Mouse (Mus musculus): ENCODE results near the gene Cuta. TPM values are rescaled to one million over a fixed set of nuclear protein-coding genes. Genes with fewer than 3 reads are reported as not detected.

The Cuta gene
- polyA plus RNA-seq, 1 experiment = 145 TPM

DNA sequence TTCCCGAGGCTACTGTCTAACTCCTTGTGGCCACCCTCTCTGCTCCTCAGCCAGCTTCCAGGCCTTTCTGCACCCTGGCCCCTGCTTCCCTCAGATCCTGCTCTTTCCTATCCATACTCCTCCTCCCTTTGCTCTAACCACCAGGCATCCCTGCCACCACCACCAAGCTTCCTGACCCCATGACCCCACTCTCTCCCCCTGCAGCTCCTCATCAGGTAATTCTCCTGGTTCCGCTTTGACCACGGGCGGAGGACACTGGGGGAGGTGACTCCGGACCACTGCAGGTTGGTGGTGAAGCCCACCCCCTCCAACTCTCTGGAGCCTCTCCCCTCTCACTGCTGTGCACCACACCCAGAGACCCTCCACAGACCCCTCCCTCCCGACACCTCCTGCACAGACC lies 28.1 kb upstream of the Cuta start:
- TF ChIP-seq CTCF (conservative IDR thresholded peaks at IDR 0.05; ENCODE audit: insufficient read depth, insufficient read length, low read depth, low read length) (no peak), POLR2A (IDR thresholded peaks at IDR 0.05; ENCODE audit: low read depth, low read length) (no peak)
- H3K36me3 ChIP-seq (ENCODE audit: control insufficient read depth, insufficient read depth, low read length) = no peaks in the 10 kb centered on the region
- no peak overlapping the region for H3K27ac ChIP-seq (ENCODE audit: insufficient read depth, low read depth, low read length)
- no peak for DNase-seq
- no peaks in the 10 kb centered on the region for H3K27me3 ChIP-seq (replicated peaks; ENCODE audit: control insufficient read depth, insufficient read depth, low read length)
- no peaks in the 10 kb centered on the region for H3K4me1 ChIP-seq (ENCODE audit: control insufficient read depth, insufficient read depth, low read length)
- WGBS = 89% methylated on average over 6 of the region's 6 CpGs
- no peak overlapping the region for H3K4me3 ChIP-seq (ENCODE audit: insufficient read depth, low read depth, low read length)

- 89% methylated on average over 11 of the region's 11 CpGs for WGBS
- TF ChIP-seq POLR2A (IDR thresholded peaks at IDR 0.05; ENCODE audit: low read depth, low read length) = no peak
- TF ChIP-seq CTCF (conservative IDR thresholded peaks at IDR 0.05; ENCODE audit: insufficient read depth, insufficient read length, low read depth, low read length) = no peak
- H3K4me3 ChIP-seq (ENCODE audit: insufficient read depth, low read depth, low read length) = no peak overlapping the region
- H3K4me1 ChIP-seq (ENCODE audit: control insufficient read depth, insufficient read depth, low read length) = no peaks in the 10 kb centered on the region
- H3K36me3 ChIP-seq (ENCODE audit: control insufficient read depth, insufficient read depth, low read length) = no peaks in the 10 kb centered on the region
- no peaks in the 10 kb centered on the region for H3K27me3 ChIP-seq (replicated peaks; ENCODE audit: control insufficient read depth, insufficient read depth, low read length)
- no peak for DNase-seq
- no peak overlapping the region for H3K27ac ChIP-seq (ENCODE audit: insufficient read depth, low read depth, low read length)
Measured at GRCm38 (mm10) chr17:26966993-26967392, 27.6 kb upstream of the Cuta start.

GRCm38 (mm10) chr17:26961572-26962240 lies 22.3 kb upstream of the Cuta start:
- Histone ChIP-seq H3K4me1 (ENCODE audit: control insufficient read depth, insufficient read depth, low read length) (no peaks in the 10 kb centered on the region), H3K36me3 (ENCODE audit: control insufficient read depth, insufficient read depth, low read length) (no peaks in the 10 kb centered on the region), H3K27ac (ENCODE audit: insufficient read depth, low read depth, low read length) (no peak overlapping the region), H3K27me3 (replicated peaks; ENCODE audit: control insufficient read depth, insufficient read depth, low read length) (no peaks in the 10 kb centered on the region), H3K4me3 (ENCODE audit: insufficient read depth, low read depth, low read length) (no peak overlapping the region)
- DNase-seq = no peak
- 95% methylated on average over 21 of the region's 21 CpGs for WGBS
- TF ChIP-seq CTCF (conservative IDR thresholded peaks at IDR 0.05; ENCODE audit: insufficient read depth, insufficient read length, low read depth, low read length) (no peak), POLR2A (IDR thresholded peaks at IDR 0.05; ENCODE audit: low read depth, low read length) (no peak)

GRCm38 (mm10) chr17:26959815-26960214 lies 20.4 kb upstream of the Cuta start:
- DNase-seq = no peak
- 92% methylated on average over 4 of the region's 4 CpGs for WGBS
- no peak overlapping the region for H3K4me3 ChIP-seq (ENCODE audit: insufficient read depth, low read depth, low read length)
- H3K36me3 ChIP-seq (ENCODE audit: control insufficient read depth, insufficient read depth, low read length) = no peaks in the 10 kb centered on the region
- no peaks in the 10 kb centered on the region for H3K4me1 ChIP-seq (ENCODE audit: control insufficient read depth, insufficient read depth, low read length)
- H3K27ac ChIP-seq (ENCODE audit: insufficient read depth, low read depth, low read length) = no peak overlapping the region
- H3K27me3 ChIP-seq (replicated peaks; ENCODE audit: control insufficient read depth, insufficient read depth, low read length) = no peaks in the 10 kb centered on the region
- TF ChIP-seq POLR2A (IDR thresholded peaks at IDR 0.05; ENCODE audit: low read depth, low read length) = no peak
- TF ChIP-seq CTCF (conservative IDR thresholded peaks at IDR 0.05; ENCODE audit: insufficient read depth, insufficient read length, low read depth, low read length) = no peak

DNA sequence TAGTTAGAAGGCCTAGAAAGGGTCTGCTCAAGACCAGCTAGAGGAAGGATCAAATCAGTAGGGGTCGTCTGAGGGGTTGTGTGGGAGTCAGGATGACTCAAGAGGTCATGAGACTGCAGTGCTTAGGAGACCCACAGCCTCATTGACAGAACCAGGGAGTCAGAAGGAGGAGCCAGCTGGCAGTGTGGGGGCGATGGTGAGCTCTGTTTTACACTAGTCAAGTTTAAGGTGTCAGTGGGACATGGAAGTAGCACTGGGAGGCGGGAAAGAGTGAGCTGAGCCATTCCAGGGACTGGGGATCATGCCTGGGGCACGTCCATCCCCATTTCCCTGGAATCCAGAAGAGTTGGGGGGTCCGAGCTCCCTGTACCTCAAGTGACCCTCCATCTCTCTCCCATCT lies 19.5 kb upstream of the Cuta start:
- H3K27ac ChIP-seq (ENCODE audit: insufficient read depth, low read depth, low read length) = no peak overlapping the region
- H3K27me3 ChIP-seq (replicated peaks; ENCODE audit: control insufficient read depth, insufficient read depth, low read length) = no peaks in the 10 kb centered on the region
- DNase-seq = no peak
- no peak for TF ChIP-seq POLR2A (IDR thresholded peaks at IDR 0.05; ENCODE audit: low read depth, low read length)
- TF ChIP-seq CTCF (conservative IDR thresholded peaks at IDR 0.05; ENCODE audit: insufficient read depth, insufficient read length, low read depth, low read length) = no peak
- no peaks in the 10 kb centered on the region for H3K4me1 ChIP-seq (ENCODE audit: control insufficient read depth, insufficient read depth, low read length)
- H3K36me3 ChIP-seq (ENCODE audit: control insufficient read depth, insufficient read depth, low read length) = no peaks in the 10 kb centered on the region
- no peak overlapping the region for H3K4me3 ChIP-seq (ENCODE audit: insufficient read depth, low read depth, low read length)
- 63% methylated on average over 5 of the region's 5 CpGs for WGBS

DNA sequence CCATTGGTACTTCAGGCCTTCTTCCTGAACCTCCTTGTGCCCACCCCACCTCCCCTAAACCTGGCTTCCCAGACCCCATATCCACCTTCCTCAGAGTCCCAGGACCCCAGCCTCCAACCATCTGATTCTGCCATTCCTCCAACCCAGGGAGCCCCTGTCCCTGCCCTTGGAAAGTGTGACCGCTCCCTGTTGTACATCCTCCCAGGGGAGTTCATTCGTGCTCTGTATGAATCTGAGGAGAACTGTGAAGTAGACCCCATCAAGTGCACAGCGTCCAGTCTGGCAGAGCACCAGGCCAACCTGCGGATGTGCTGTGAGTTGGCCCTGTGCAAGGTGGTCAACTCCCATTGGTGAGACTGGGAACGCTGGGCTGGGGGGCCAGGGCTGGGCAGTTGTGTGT lies 18.5 kb upstream of the Cuta start:
- TF ChIP-seq POLR2A (IDR thresholded peaks at IDR 0.05; ENCODE audit: low read depth, low read length) (no peak), CTCF (conservative IDR thresholded peaks at IDR 0.05; ENCODE audit: insufficient read depth, insufficient read length, low read depth, low read length) (no peak)
- H3K36me3 ChIP-seq (ENCODE audit: control insufficient read depth, insufficient read depth, low read length) = no peaks in the 10 kb centered on the region
- 92% methylated on average over 5 of the region's 5 CpGs for WGBS

GRCm38 (mm10) chr17:26956895-26957294 lies 17.5 kb upstream of the Cuta start:
- no peaks in the 10 kb centered on the region for H3K27me3 ChIP-seq (replicated peaks; ENCODE audit: control insufficient read depth, insufficient read depth, low read length)
- no peak for DNase-seq
- H3K4me1 ChIP-seq (ENCODE audit: control insufficient read depth, insufficient read depth, low read length) = no peaks in the 10 kb centered on the region; the same call in 1 of the 2 replicates
- H3K4me3 ChIP-seq (ENCODE audit: insufficient read depth, low read depth, low read length) = no peak overlapping the region
- TF ChIP-seq CTCF (conservative IDR thresholded peaks at IDR 0.05; ENCODE audit: insufficient read depth, insufficient read length, low read depth, low read length) (no peak), POLR2A (IDR thresholded peaks at IDR 0.05; ENCODE audit: low read depth, low read length) (no peak)
- no peak overlapping the region for H3K27ac ChIP-seq (ENCODE audit: insufficient read depth, low read depth, low read length)
- H3K36me3 ChIP-seq (ENCODE audit: control insufficient read depth, insufficient read depth, low read length) = no peaks in the 10 kb centered on the region
- whole genome bisulfite sequencing = 92% methylated on average over 18 of the region's 18 CpGs

More for the DNA sequence above, 18.5 kb upstream of the Cuta start:
- Histone ChIP-seq H3K4me1 (ENCODE audit: control insufficient read depth, insufficient read depth, low read length) (no peaks in the 10 kb centered on the region), H3K4me3 (ENCODE audit: insufficient read depth, low read depth, low read length) (no peak overlapping the region), H3K27ac (ENCODE audit: insufficient read depth, low read depth, low read length) (no peak overlapping the region), H3K27me3 (replicated peaks; ENCODE audit: control insufficient read depth, insufficient read depth, low read length) (no peaks in the 10 kb centered on the region)
- DNase-seq = no peak
